Mouse (Mus musculus): ENCODE data around the gene Nudt16l1.

DNA sequence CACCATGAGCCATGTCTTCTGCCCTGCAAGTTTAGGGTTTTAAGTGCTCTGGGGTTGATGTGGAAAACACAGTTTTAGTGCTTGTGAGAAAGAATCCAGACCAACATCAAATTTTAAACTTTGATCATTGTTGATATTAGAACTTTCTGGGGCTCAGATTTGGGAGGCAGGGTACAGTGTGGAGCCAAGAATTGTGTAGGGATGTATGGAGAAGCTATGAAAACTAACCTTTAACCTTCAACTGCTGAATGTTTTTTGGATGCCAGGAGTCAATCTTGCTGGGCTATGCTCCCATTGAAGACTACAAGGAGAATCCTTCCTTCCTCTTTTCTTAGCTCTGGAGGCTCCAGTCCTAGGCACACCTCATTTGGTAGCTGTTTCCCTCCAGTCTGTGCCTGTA is 32.0 kb upstream of the Nudt16l1 start:
- TF ChIP-seq CTCF (IDR thresholded peaks at IDR 0.05; ENCODE audit: low read depth, low read length) (no peak), GATA1 (IDR thresholded peaks at IDR 0.05; ENCODE audit: borderline replicate concordance, low read length) (no peak), TAL1 (conservative IDR thresholded peaks at IDR 0.05; ENCODE audit: low read depth, low read length) (no peak)

Measured in G1E (cell line).